Comparison of ENCODE assay signal across 21 mouse cellular contexts in the genomic region with DNA sequence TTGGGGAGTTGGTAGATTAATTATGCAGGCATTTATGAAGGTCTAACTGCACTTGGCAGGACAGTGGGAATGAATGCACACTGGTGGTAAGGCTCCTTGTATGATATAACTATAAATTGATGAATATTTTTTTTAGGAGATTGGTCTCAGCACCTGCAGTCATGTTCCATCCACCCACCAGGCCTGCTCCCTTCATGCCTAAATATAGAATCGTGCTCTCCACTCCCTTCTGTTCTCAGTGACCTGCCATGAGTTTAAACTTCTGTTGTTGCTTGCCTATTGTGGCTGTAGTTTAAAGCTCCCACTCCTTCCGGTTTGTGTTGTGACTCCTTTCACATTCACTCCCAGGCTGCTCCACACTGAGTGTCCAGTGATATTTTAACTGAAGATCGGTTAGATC.
A peak's percentile ranks its signal among the peaks of the same experiment; 100 is the strongest.
DNase-seq lines count a peak whose midpoint lies in the region; ATAC-seq and TF ChIP-seq lines count a peak whose summit lies in the region.
"Had no signal": no experiment of that assay in that cellular context is flagged by ENCODE, and none has a peak within 500 bp of the region (broad histone marks: within the 10 kb centered on the region; RNA-seq: fewer than 3 reads in every experiment).

No protein-coding gene starts in this region.

- DNase-seq in heart, adult 11 months = peak; percentile 65
- DNase-seq in heart, postnatal 4 days = no peak
- no peak for DNase-seq in heart, adult 8-10 months (ENCODE audit: low spot score)
- DNase-seq in heart, postnatal 0 days (ENCODE audit: low spot score) = peak; percentile 33
- no peak for DNase-seq in heart, postnatal 25 days (ENCODE audit: low spot score)
- DNase-seq in cerebellum, adult 8-10 months = no peak
- DNase-seq: adrenal gland, postnatal 10 days; cerebellum, adult 11-12 months; cerebellum, adult 9-11 months; cerebellum, postnatal 36 days; gastrocnemius, adult 2 months; gastrocnemius, postnatal 25 days; kidney, adult 8-10 months had no signal

- H3K27me3 ChIP-seq in heart, embryonic 13.5 days (replicated peaks) = no peaks in the 10 kb centered on the region
- H3K27me3 ChIP-seq in heart, postnatal 0 days (ENCODE audit: control insufficient read depth, insufficient read depth, low read length) = no peaks in the 10 kb centered on the region
- H3K27me3 ChIP-seq: embryonic facial prominence, embryonic 13.5 days; forebrain, embryonic 12.5 days; hindbrain, embryonic 12.5 days had no signal

- no peak overlapping the region for H3K4me2 ChIP-seq in heart, embryonic 13.5 days
- H3K4me2 ChIP-seq in heart, postnatal 0 days (ENCODE audit: low read depth, low read length) = no peak overlapping the region
- H3K4me2 ChIP-seq: embryonic facial prominence, embryonic 13.5 days; forebrain, embryonic 12.5 days; hindbrain, embryonic 12.5 days had no signal

- intact Hi-C loops in heart, postnatal 25 days (cut with DNase I) = no loop called here

- ATAC-seq in heart, embryonic 13.5 days (ENCODE audit: extremely low read depth, insufficient number of reproducible peaks, low FRiP score, low TSS enrichment) = no peak
- no peak for ATAC-seq in heart, postnatal 0 days (ENCODE audit: insufficient read depth, low read depth)
- ATAC-seq: forebrain, embryonic 16.5 days; hindbrain, embryonic 16.5 days; inflammation-experienced regulatory T-cells, adult 6 months; intestine, postnatal 0 days had no signal

- no peak for TF ChIP-seq EP300 in heart, postnatal 0 days (IDR thresholded peaks at IDR 0.05; ENCODE audit: low read depth)

- H3K4me3 ChIP-seq in heart, embryonic 13.5 days = no peak overlapping the region
- no peak overlapping the region for H3K4me3 ChIP-seq in heart, postnatal 0 days (ENCODE audit: low read depth, low read length)
- H3K4me3 ChIP-seq: embryonic facial prominence, embryonic 13.5 days; forebrain, embryonic 12.5 days; gastrocnemius, adult 2 months; hindbrain, embryonic 12.5 days had no signal

- H3K9me3 ChIP-seq in heart, embryonic 13.5 days = no peaks in the 10 kb centered on the region
- H3K9me3 ChIP-seq in heart, postnatal 0 days (replicated peaks; ENCODE audit: control insufficient read depth, low read length) = no peaks in the 10 kb centered on the region
- H3K9me3 ChIP-seq: embryonic facial prominence, embryonic 13.5 days; forebrain, embryonic 12.5 days; hindbrain, embryonic 12.5 days had no signal

- peaks cover 51% of the 10 kb centered on the region for H3K4me1 ChIP-seq in heart, embryonic 13.5 days
- H3K4me1 ChIP-seq in heart, postnatal 0 days (ENCODE audit: control insufficient read depth, insufficient read depth) = peaks cover 15% of the 10 kb centered on the region
- H3K4me1 ChIP-seq: forebrain, embryonic 12.5 days; hindbrain, embryonic 12.5 days had no signal

- peak overlapping the region; percentile 85 for H3K27ac ChIP-seq in heart, embryonic 13.5 days (replicated peaks)
- H3K27ac ChIP-seq in heart, postnatal 0 days (ENCODE audit: low read depth) = peak overlapping the region; percentile 81
- H3K27ac ChIP-seq: embryonic facial prominence, embryonic 13.5 days; forebrain, embryonic 12.5 days; gastrocnemius, adult 2 months; hindbrain, embryonic 12.5 days had no signal

- no peaks in the 10 kb centered on the region for H3K36me3 ChIP-seq in heart, embryonic 13.5 days
- H3K36me3 ChIP-seq in heart, postnatal 0 days (replicated peaks; ENCODE audit: control insufficient read depth, insufficient read depth, low read length) = no peaks in the 10 kb centered on the region
- H3K36me3 ChIP-seq: embryonic facial prominence, embryonic 13.5 days; forebrain, embryonic 12.5 days; hindbrain, embryonic 12.5 days had no signal

- no peak for TF ChIP-seq CTCF in heart, postnatal 0 days (IDR thresholded peaks at IDR 0.05; ENCODE audit: low read depth)

- H3K9ac ChIP-seq in heart, embryonic 13.5 days = 0 out of 2 replicates have a peak overlapping the region, but pooled peaks have one; percentile 8
- no peak overlapping the region for H3K9ac ChIP-seq in heart, postnatal 0 days (replicated peaks; ENCODE audit: low read depth, low read length)
- H3K9ac ChIP-seq: embryonic facial prominence, embryonic 13.5 days; forebrain, embryonic 12.5 days; hindbrain, embryonic 12.5 days had no signal

- WGBS in heart, embryonic 13.5 days = 51% methylated on average over 3 of the region's 3 CpGs
- 38% methylated on average over 3 of the region's 3 CpGs for WGBS in heart, postnatal 0 days

Comparison
In these comparisons a context has a peak if more than half of its experiments do, and no peak if none do; other contexts are left out.
1. DNase-seq: peak in heart, adult 11 months (single experiment) and heart, postnatal 0 days (single experiment); none in heart, postnatal 4 days (single experiment), heart, adult 8-10 months (single experiment), heart, postnatal 25 days (single experiment) and cerebellum, adult 8-10 months (single experiment).